Mouse (Mus musculus): ENCODE measurements around the gene Wasf2.
A peak's percentile ranks its signal among the peaks of the same experiment; 100 is the strongest.
"Not testable (repeated sequence)": the region's sequence is repeated elsewhere in the genome, so short reads cannot be mapped to it uniquely, and the experiment has no call there.

Wasf2 gene

GRCm38 (mm10) chr4:133129931-133130889 is at the start of gene Wasf2:
Gene Wasf2 (plus strand): TSS chr4:133130505.
- peak; percentile 96 for DNase-seq

GRCm38 (mm10) chr4:133080862-133081261 is 49.4 kb upstream of the Wasf2 start:
- no peak for DNase-seq

GRCm38 (mm10) chr4:133082216-133082773 is 48.0 kb upstream of the Wasf2 start:
- DNase-seq: no peak

DNA sequence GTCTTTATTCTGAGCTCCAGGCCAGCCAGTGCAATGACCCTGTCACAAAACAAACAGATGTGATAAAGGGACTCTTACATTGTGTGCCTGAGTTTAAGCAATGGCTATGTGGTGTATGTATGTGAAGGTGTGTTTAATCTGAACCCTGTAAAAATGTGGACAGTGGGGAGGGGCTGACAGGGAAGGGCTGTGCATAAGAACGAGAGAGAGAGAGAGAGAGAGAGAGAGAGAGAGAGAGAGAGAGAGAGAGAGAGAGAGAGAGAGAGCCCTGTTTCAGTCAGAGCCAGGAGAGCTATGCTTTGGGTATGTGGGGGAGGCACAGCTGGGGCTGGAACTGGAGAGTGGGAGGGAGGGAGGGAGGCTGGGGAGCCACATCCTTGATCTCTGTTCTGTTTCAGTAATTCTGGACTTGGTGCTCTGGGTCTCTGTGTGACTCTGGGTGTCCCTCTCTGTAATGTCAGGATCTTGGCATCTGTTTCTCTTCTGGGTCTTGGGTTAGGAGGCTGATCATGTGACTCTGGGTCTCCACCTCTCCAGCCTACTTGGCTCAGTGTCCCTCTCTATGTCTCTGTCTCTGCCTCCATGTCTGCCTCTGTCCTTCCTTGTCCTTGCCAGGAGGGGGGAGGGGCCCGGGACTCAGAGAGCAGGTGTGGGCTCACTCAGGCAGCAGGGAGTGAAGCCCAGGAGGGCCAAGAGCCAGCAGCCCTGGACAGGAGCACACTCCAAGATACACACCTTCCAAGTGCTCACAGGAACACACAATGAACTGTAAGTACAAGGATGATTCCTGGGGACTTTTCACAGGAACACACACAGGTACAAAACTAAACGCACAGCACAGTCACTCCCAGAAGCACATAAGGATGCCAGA is 46.1 kb upstream of the Wasf2 start:
- DNase-seq: peak; percentile 81

DNA sequence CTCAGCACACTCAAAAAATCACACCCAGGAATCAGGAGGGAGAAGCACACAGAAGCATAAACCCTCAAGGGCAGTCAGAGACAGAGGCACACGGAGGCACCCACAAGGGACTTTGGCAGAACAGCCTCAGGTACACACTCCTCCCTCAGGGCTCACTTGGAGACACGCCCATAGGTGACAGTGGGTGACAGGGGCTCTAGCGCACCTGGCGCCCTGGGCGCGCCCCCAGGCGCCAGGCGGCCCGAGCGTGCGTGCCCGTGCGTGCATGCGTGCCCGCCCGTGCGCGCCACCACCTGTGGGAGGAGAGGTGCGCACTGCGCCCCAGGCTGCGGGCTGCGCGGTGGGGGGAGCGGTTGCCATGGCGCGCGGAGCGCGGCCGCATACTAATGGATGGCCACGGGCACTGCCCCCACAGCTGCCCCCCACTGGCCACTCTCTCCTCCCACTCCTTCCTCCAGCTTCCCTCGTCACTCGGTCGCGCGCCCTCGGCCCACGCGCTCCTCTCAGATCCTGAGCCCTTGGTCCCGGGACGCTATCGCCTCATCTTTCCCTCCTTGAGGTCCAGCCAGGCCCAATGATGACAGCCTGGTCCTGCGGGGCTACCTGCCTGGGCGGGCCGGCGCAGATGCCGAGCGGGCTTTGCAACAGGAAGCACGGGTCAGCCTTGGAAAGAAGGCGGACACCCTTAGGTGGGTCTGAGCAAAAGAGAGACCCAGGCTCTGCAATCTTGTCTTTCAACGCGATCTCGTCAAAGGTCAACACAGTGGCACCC is 45.1 kb upstream of the Wasf2 start:
- DNase-seq: peak; percentile 73

- DNase-seq: no peak
These were observed 44.4 kb upstream of the Wasf2 start for GRCm38 (mm10) chr4:133085783-133086342.

GRCm38 (mm10) chr4:133087177-133087714 is 43.1 kb upstream of the Wasf2 start:
- no peak for DNase-seq

DNA sequence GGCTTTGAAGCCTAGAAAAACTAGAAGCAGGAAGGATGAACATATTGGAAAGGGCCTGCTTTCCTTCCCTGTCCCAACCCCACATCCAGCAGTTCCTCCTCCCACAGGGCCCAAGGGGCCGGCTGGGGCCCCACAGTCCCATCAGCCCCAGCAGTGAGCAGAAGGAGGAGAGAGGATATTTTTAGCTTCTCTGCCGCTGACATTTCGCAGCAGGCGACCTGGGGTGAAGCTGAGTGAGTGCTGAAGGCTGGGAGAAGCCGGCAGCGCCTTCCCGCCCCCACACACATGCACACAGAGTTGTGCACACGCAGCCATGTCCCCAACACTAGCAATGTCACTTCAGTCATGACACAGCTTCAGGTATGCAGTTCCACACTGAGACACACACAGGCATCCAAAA is 42.5 kb upstream of the Wasf2 start:
- DNase-seq: no peak

- DNase-seq: no peak
These were observed 41.0 kb upstream of the Wasf2 start for GRCm38 (mm10) chr4:133089319-133089718.

- DNase-seq: no peak
These were observed 40.5 kb upstream of the Wasf2 start for GRCm38 (mm10) chr4:133089802-133090201.

DNA sequence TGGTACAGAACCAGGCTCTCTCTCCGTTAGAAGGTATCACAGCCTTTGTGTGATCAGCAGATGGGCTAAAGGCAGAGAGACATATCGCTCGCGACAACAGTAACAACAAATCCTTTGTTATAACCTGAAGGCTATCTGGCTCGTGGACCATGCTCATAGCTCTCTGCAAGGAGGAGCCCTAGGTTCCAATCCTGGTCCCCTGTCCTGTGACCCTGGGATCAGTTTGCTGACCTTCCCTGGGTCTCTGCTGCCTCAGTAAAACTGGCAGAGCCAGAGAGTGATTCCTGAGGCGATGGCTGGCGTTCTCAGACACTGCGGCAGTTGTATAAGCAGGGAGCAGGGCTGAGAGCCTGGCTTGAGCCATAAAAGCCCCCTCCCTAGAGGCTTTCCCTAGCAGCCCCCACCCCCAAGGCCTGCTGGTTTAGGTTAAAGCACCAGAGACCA is 40.0 kb upstream of the Wasf2 start:
- no peak for DNase-seq

- DNase-seq: no peak
These were observed 39.4 kb upstream of the Wasf2 start for GRCm38 (mm10) chr4:133090720-133091458.

DNA sequence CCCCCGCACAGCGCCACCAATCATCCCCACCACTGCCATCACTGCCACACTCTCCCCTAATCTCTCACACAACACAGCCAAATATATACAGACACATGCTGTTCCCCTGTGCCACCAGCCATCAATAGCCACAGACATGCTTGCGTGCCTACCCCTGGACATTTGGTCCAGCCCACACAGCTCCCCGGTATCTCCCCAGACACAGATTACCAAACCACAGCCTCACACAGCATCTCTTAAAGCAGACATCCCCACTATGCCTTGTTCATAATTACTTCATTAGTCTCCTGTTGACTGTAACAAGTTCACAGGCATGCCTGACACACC is 38.9 kb upstream of the Wasf2 start:
- no peak for DNase-seq

DNA sequence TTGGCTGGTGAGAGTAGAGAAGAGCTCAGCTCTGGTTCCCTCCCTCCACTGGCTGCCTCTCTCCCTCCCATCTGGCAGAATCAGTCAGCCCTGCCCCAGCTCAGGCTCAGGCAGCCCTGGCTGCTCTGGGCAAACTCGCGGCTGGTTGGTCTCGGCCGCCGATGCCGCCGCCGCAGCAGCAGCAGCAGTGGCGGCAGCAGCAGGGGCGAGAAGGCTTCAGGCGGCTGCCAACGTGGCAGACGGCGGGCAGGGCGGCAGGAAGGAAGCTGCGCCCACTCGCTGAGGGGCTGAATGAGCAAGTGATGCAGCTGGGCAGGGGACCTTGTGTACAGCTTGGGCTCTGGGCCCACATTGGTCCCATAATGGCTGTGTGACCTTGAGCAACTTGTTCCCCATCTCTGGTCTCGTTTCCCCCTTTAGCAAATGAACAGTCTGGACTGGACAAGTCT is 37.8 kb upstream of the Wasf2 start:
- DNase-seq: no peak

- DNase-seq: no peak
These were observed 37.2 kb upstream of the Wasf2 start for GRCm38 (mm10) chr4:133093056-133093455.

DNA sequence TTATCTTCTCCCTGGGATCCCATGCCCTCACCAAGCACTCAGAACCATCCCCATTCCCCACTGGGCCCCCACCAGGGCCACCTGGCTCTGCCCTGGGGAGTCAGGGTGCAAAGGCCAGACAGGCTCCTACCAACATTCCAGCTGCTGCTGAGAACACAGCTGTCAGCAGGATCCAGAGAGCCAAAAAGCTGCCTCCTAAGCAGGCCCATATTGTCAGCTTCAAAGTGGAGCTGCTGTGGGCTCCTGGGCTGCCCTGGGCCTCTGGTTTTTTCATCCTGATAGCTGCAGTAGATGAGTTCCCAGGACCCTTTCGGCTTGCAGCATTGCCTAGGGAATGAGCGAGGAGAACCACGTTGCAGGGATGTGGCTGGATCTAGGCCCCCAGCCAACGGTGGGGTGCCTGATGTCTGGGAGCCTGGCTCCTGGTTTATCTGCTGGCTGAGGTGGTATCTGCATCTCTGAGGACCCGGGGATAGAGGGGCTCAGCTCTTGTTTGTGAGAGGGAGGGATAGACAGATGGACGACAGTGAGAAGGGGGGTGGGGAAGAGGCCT is 36.7 kb upstream of the Wasf2 start:
- no peak for DNase-seq

DNA sequence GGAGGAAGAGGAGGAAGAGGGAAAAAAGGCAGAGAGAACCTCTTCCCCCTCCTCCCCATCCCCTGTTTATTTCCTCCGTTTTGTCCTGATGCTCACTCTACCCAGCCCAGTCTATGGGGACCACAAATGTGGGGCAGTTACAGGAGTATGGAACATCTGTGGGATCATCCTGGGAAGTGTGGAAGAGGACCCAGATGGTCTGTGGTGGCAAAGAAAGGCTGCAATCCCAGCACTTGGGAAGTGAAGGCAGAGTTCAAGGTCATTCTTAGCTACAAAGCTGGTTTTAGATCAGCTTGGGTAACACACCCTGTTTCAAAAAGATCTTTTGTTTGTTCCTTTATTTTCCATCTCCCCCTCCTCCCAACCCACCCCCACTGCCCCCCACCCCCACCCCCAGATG is 36.0 kb upstream of the Wasf2 start:
- no peak for DNase-seq

DNA sequence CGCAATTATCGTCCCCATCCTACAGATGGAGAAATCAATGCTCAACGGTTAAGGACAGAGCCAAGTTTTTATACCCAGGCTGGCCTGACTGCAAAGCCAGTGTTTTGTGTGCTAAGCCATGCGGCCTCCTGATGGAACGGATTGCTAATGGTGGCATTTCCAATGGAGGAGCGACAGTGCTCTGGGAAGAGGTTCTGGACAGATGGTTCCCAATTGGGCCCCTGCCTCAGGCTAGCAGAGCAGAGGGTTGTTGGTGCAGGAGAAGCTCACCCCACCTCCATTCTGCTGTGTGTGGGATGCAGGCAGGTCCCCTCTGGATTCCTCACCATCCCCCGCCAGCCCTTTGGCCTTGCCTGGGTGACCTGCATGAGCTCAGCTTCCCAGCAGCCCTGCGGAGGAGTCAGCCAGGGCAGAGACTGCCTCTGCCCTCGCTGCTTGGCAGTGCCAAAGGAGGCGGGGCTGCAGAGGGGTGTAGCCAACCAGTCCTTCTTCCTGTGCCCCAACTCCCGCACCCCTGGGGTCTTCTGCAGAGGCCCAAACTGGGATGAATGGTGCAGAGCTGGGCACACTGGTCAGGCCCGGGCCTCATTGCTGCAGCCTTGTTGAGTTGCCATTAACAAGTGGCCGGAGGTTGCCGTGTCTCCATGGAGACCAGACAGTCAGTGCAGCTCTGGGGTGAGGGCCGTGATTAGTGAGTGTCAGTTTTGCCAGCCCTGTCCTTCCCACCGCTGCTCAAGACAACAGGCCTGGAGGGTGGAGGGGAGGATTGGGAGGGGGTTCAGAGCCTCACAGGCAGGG is 35.2 kb upstream of the Wasf2 start:
- DNase-seq: peak; percentile 84

GRCm38 (mm10) chr4:133095734-133096065 is 34.6 kb upstream of the Wasf2 start:
- not testable (repeated sequence) for DNase-seq

DNA sequence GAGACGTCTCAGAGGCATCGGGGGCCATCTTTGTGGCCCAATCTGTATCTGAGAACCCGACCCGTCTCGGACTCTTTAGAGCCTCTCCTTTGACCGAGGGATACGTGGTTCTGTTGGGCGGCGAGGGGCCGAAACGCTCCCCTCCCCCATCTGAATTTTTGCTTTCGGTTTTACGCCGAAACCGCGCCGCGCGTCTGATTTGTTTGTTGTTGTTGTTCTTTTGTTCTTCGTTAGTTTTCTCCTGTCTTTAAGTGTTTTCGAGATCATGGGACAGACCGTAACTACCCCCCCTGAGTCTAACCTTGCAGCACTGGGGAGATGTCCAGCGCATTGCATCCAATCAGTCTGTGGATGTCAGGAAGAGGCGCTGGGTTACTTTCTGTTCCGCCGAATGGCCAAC is 33.6 kb upstream of the Wasf2 start:
- not testable (repeated sequence) for DNase-seq
